Mouse (Mus musculus): ENCODE data around the gene 1700001P01Rik. TPM values are rescaled to one million over a fixed set of nuclear protein-coding genes. Genes with fewer than 3 reads are reported as not detected.

The 1700001P01Rik gene
- polyA plus RNA-seq, 1 experiment from 2014 or later: 0.31 TPM

GRCm38 (mm10) chr11:97817379-97817778 is 41.7 kb upstream of the 1700001P01Rik start:
- no peak overlapping the region for H3K4me2 ChIP-seq (replicated peaks)
- peaks cover 26% of the 10 kb centered on the region for H3K36me3 ChIP-seq
- H3K4me1 ChIP-seq: peaks cover 62% of the 10 kb centered on the region
- no peaks in the 10 kb centered on the region for H3K27me3 ChIP-seq
- no peak for ATAC-seq (ENCODE audit: low FRiP score, low read depth)
- H3K27ac ChIP-seq (replicated peaks): 0 out of 2 replicates have a peak overlapping the region, but pooled peaks have one; percentile 35
- WGBS: 41% methylated on average over 5 of the region's 5 CpGs
- no peaks in the 10 kb centered on the region for H3K9me3 ChIP-seq
- H3K4me3 ChIP-seq: no peak overlapping the region
- no peak overlapping the region for H3K9ac ChIP-seq (replicated peaks)

- H3K27me3 ChIP-seq: no peaks in the 10 kb centered on the region
- 60% methylated on average over 9 of the region's 9 CpGs for WGBS
- no peak overlapping the region for H3K4me2 ChIP-seq (replicated peaks)
- H3K4me3 ChIP-seq: no peak overlapping the region
- peaks cover 66% of the 10 kb centered on the region for H3K4me1 ChIP-seq
- ATAC-seq (ENCODE audit: low FRiP score, low read depth): no peak
- H3K36me3 ChIP-seq: peaks cover 26% of the 10 kb centered on the region
- H3K9ac ChIP-seq (replicated peaks): no peak overlapping the region
- no peak overlapping the region; the same call in 1 of the 2 replicates for H3K27ac ChIP-seq (replicated peaks)
- no peaks in the 10 kb centered on the region for H3K9me3 ChIP-seq
Observed at GRCm38 (mm10) chr11:97816916-97817315, 41.2 kb upstream of the 1700001P01Rik start.

- no peak overlapping the region for H3K4me2 ChIP-seq (replicated peaks)
- H3K4me3 ChIP-seq: no peak overlapping the region
- no peak for ATAC-seq (ENCODE audit: low FRiP score, low read depth)
- H3K4me1 ChIP-seq: peaks cover 74% of the 10 kb centered on the region
- H3K36me3 ChIP-seq: peaks cover 23% of the 10 kb centered on the region
- H3K9ac ChIP-seq (replicated peaks): no peak overlapping the region
- WGBS: 37% methylated on average over 5 of the region's 5 CpGs
- no peaks in the 10 kb centered on the region for H3K9me3 ChIP-seq
- no peaks in the 10 kb centered on the region for H3K27me3 ChIP-seq
- peak overlapping the region; percentile 21; the same call in 1 of the 2 replicates for H3K27ac ChIP-seq (replicated peaks)
Observed at GRCm38 (mm10) chr11:97816176-97816575, 40.5 kb upstream of the 1700001P01Rik start.

GRCm38 (mm10) chr11:97815736-97816135 is 40.0 kb upstream of the 1700001P01Rik start:
- Histone ChIP-seq H3K4me3 (no peak overlapping the region), H3K9ac (replicated peaks) (0 out of 2 replicates have a peak overlapping the region, but pooled peaks have one; percentile 15), H3K36me3 (peaks cover 22% of the 10 kb centered on the region), H3K9me3 (no peaks in the 10 kb centered on the region), H3K4me2 (replicated peaks) (no peak overlapping the region), H3K4me1 (peaks cover 77% of the 10 kb centered on the region), H3K27ac (replicated peaks) (peak overlapping the region; percentile 21; the same call in 1 of the 2 replicates), H3K27me3 (no peaks in the 10 kb centered on the region)
- ATAC-seq (ENCODE audit: low FRiP score, low read depth): no peak
- 62% methylated on average over 11 of the region's 11 CpGs for WGBS

GRCm38 (mm10) chr11:97813746-97814515 is 38.2 kb upstream of the 1700001P01Rik start:
- H3K27me3 ChIP-seq: no peaks in the 10 kb centered on the region
- peaks cover 87% of the 10 kb centered on the region for H3K4me1 ChIP-seq
- peaks cover 30% of the 10 kb centered on the region for H3K36me3 ChIP-seq
- no peaks in the 10 kb centered on the region for H3K9me3 ChIP-seq
- H3K27ac ChIP-seq (replicated peaks): peak overlapping the region; percentile 94
- H3K9ac ChIP-seq (replicated peaks): peak overlapping the region; percentile 40; the same call in 1 of the 2 replicates
- H3K4me2 ChIP-seq (replicated peaks): no peak overlapping the region
- H3K4me3 ChIP-seq: no peak overlapping the region
- ATAC-seq (ENCODE audit: low FRiP score, low read depth): no peak
- 78% methylated on average over 17 of the region's 17 CpGs for WGBS

- Histone ChIP-seq H3K4me1 (peaks cover 87% of the 10 kb centered on the region), H3K4me3 (peak overlapping the region; percentile 13; the same call in 1 of the 2 replicates), H3K36me3 (peaks cover 37% of the 10 kb centered on the region), H3K27me3 (no peaks in the 10 kb centered on the region), H3K27ac (replicated peaks) (peak overlapping the region; percentile 94), H3K9me3 (no peaks in the 10 kb centered on the region), H3K4me2 (replicated peaks) (peak overlapping the region; percentile 46), H3K9ac (replicated peaks) (peak overlapping the region; percentile 40)
- 32% methylated on average over 7 of the region's 7 CpGs for WGBS
- peak; percentile 45 for ATAC-seq (ENCODE audit: low FRiP score, low read depth)
Observed at GRCm38 (mm10) chr11:97813085-97813484, 37.4 kb upstream of the 1700001P01Rik start.

- peaks cover 87% of the 10 kb centered on the region for H3K4me1 ChIP-seq
- H3K27me3 ChIP-seq: no peaks in the 10 kb centered on the region
- 9% methylated on average over 3 of the region's 3 CpGs for WGBS
- peak overlapping the region; percentile 40 for H3K9ac ChIP-seq (replicated peaks)
- H3K36me3 ChIP-seq: peaks cover 38% of the 10 kb centered on the region
- peak; percentile 90 for ATAC-seq (ENCODE audit: low FRiP score, low read depth)
- peak overlapping the region; percentile 13; the same call in 1 of the 2 replicates for H3K4me3 ChIP-seq
- no peaks in the 10 kb centered on the region for H3K9me3 ChIP-seq
- H3K27ac ChIP-seq (replicated peaks): peak overlapping the region; percentile 94
- H3K4me2 ChIP-seq (replicated peaks): peak overlapping the region; percentile 46
Observed at GRCm38 (mm10) chr11:97812491-97812921, 36.8 kb upstream of the 1700001P01Rik start.

- peak overlapping the region; percentile 94 for H3K27ac ChIP-seq (replicated peaks)
- H3K4me2 ChIP-seq (replicated peaks): peak overlapping the region; percentile 46
- H3K27me3 ChIP-seq: no peaks in the 10 kb centered on the region
- peaks cover 84% of the 10 kb centered on the region for H3K4me1 ChIP-seq
- H3K9ac ChIP-seq (replicated peaks): peak overlapping the region; percentile 40
- H3K9me3 ChIP-seq: no peaks in the 10 kb centered on the region
- WGBS: 24% methylated on average over 12 of the region's 13 CpGs
- ATAC-seq (ENCODE audit: low FRiP score, low read depth): peak; percentile 7; the same call in 1 of the 2 replicates
- peaks cover 42% of the 10 kb centered on the region for H3K36me3 ChIP-seq
- no peak overlapping the region for H3K4me3 ChIP-seq
Observed at GRCm38 (mm10) chr11:97811569-97812362, 36.0 kb upstream of the 1700001P01Rik start.

- Histone ChIP-seq H3K4me2 (replicated peaks) (0 out of 2 replicates have a peak overlapping the region, but pooled peaks have one; percentile 46), H3K4me3 (no peak overlapping the region), H3K9ac (replicated peaks) (no peak overlapping the region), H3K4me1 (peaks cover 87% of the 10 kb centered on the region), H3K27me3 (no peaks in the 10 kb centered on the region), H3K27ac (replicated peaks) (peak overlapping the region; percentile 94; the same call in 1 of the 2 replicates), H3K36me3 (peaks cover 40% of the 10 kb centered on the region), H3K9me3 (no peaks in the 10 kb centered on the region)
- 9% methylated on average over 3 of the region's 3 CpGs for WGBS
- no peak for ATAC-seq (ENCODE audit: low FRiP score, low read depth)
Observed at GRCm38 (mm10) chr11:97810970-97811369, 35.3 kb upstream of the 1700001P01Rik start.

GRCm38 (mm10) chr11:97810356-97810755 is 34.6 kb upstream of the 1700001P01Rik start:
- Histone ChIP-seq H3K4me1 (peaks cover 87% of the 10 kb centered on the region), H3K27ac (replicated peaks) (peak overlapping the region; percentile 27; the same call in 1 of the 2 replicates), H3K4me2 (replicated peaks) (no peak overlapping the region), H3K9me3 (no peaks in the 10 kb centered on the region), H3K4me3 (no peak overlapping the region), H3K27me3 (no peaks in the 10 kb centered on the region), H3K36me3 (peaks cover 35% of the 10 kb centered on the region), H3K9ac (replicated peaks) (no peak overlapping the region)
- no peak for ATAC-seq (ENCODE audit: low FRiP score, low read depth)
- WGBS: 78% methylated on average over 7 of the region's 7 CpGs

GRCm38 (mm10) chr11:97809235-97810121 is 33.8 kb upstream of the 1700001P01Rik start:
- peak overlapping the region; percentile 16; the same call in 1 of the 2 replicates for H3K9ac ChIP-seq (replicated peaks)
- H3K9me3 ChIP-seq: no peaks in the 10 kb centered on the region
- H3K36me3 ChIP-seq: peaks cover 30% of the 10 kb centered on the region
- no peak overlapping the region for H3K4me3 ChIP-seq
- 76% methylated on average over 7 of the region's 7 CpGs for WGBS
- ATAC-seq (ENCODE audit: low FRiP score, low read depth): no peak
- H3K4me2 ChIP-seq (replicated peaks): no peak overlapping the region
- no peaks in the 10 kb centered on the region for H3K27me3 ChIP-seq
- H3K27ac ChIP-seq (replicated peaks): 0 out of 2 replicates have a peak overlapping the region, but pooled peaks have one; percentile 49
- H3K4me1 ChIP-seq: peaks cover 91% of the 10 kb centered on the region
